Mouse (Mus musculus) embryonic fibroblast, embryonic 13.5 days (primary cell): Measurements from ENCODE around the gene Rab42.

Experiments used
- CTCF ChIP-seq: IDR thresholded peaks from 2 replicates; pipeline ENCODE4 v1.5.1; 2011; ENCODE audit warnings: mild to moderate bottlenecking, control low read depth, low read length, moderate library complexity, borderline replicate concordance; ENCODE audit not compliant: insufficient read depth
- POLR2A ChIP-seq: IDR thresholded peaks from 2 replicates; pipeline ENCODE4 v1.6.1; 2011; ENCODE audit warnings: low read depth, mild to moderate bottlenecking, control low read depth, low read length, moderate library complexity

GRCm38 (mm10) chr4:132291056-132291455 lies 12.1 kb downstream of the Rab42 start:
- TF ChIP-seq CTCF (no peak), POLR2A (no peak)
